Mouse (Mus musculus): Measurements from ENCODE around the gene Wfikkn2. TPM values are rescaled to one million over a fixed set of nuclear protein-coding genes. Genes with fewer than 3 reads are reported as not detected.

Wfikkn2 gene
- polyA plus RNA-seq, 1 experiment from 2014 or later = 0.45 TPM

DNA sequence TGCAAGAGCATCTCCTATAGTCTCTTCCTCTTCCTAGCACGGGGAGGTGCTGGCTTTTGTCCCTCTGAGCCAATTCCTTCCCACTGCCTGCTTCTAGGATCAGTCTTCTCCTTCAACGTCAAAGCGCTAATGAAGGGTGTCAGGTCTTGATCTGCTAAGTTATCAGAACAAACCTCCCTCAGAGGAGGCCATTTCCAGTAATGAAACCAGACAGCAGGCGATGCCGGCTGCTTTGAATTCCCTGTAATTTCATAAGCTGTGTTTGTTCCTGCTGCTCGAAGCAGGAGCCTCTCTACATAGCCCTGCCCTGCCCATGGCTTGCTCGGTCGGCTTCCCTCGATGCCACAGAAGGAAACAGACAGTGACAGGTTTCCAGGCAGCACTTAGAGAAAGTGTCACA is 1.4 kb downstream of the Wfikkn2 start:
- Histone ChIP-seq H3K27me3 (ENCODE audit: insufficient read depth, low read length) (peaks cover 6% of the 10 kb centered on the region; the same call in 1 of the 2 replicates), H3K9me3 (ENCODE audit: low read depth, low read length) (no peaks in the 10 kb centered on the region), H3K4me1 (ENCODE audit: insufficient read depth) (peaks cover 19% of the 10 kb centered on the region), H3K9ac (no peak overlapping the region), H3K4me2 (no peak overlapping the region), H3K4me3 (ENCODE audit: low read depth, low read length) (no peak overlapping the region), H3K36me3 (ENCODE audit: insufficient read depth) (no peaks in the 10 kb centered on the region), H3K27ac (ENCODE audit: low read depth) (no peak overlapping the region)
- no peak for ATAC-seq (ENCODE audit: insufficient read depth)
- no peak for DNase-seq
- WGBS = 60% methylated on average over 9 of the region's 9 CpGs
- TF ChIP-seq CTCF (IDR thresholded peaks at IDR 0.05; ENCODE audit: low read depth) = no peak

DNA sequence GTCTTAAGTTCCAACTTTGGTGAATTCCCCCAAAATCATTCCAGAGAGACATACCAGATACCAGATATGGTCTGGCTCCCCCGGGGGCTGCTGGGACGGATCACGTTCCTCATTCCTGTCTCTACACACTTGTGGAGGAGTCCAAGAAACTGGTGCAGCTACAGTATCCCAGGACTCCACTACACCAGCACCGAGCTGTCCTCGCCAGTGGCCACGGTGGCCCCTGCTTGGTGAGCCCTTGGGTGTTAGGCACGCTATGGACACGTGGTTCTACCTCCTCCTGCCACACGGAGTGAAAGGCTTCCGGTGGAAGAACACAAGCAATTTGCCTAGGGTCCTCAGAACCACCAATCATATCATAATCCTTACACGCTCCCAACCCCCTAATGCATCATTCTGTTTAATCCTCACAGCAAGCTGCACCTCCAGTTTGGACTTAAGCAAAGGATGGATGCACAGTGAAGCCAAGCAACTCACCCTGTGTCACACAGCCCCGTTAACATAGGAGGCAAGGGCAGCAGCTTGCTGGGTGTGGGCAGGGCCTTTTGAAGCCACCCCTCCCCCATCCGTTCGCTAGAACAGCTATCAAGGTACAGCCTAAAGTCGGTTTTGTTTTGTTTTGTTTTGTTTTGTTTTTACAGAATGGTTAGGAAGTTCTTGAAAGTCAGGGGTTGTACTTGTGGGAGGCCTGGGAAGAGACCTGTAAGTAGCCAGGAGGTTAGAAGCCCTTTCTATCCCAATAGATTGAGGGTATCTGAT is 2.2 kb downstream of the Wfikkn2 start:
- H3K4me3 ChIP-seq (ENCODE audit: low read depth, low read length) = peak overlapping the region; percentile 31
- WGBS = 20% methylated on average over 15 of the region's 15 CpGs
- H3K4me1 ChIP-seq (ENCODE audit: insufficient read depth) = peaks cover 19% of the 10 kb centered on the region
- no peak overlapping the region for H3K27ac ChIP-seq (ENCODE audit: low read depth)
- H3K9me3 ChIP-seq (ENCODE audit: low read depth, low read length) = no peaks in the 10 kb centered on the region
- peak; percentile 32; the same call in 1 of the 2 replicates for ATAC-seq (ENCODE audit: insufficient read depth)
- peak overlapping the region; percentile 70 for H3K4me2 ChIP-seq
- H3K9ac ChIP-seq = peak overlapping the region; percentile 44
- no peaks in the 10 kb centered on the region for H3K36me3 ChIP-seq (ENCODE audit: insufficient read depth)
- no peak for TF ChIP-seq CTCF (IDR thresholded peaks at IDR 0.05; ENCODE audit: low read depth)
- H3K27me3 ChIP-seq (ENCODE audit: insufficient read depth, low read length) = peaks cover 6% of the 10 kb centered on the region; the same call in 1 of the 2 replicates
- DNase-seq = no peak

GRCm38 (mm10) chr11:94242760-94243421 is 2.9 kb downstream of the Wfikkn2 start:
- Histone ChIP-seq H3K4me3 (ENCODE audit: low read depth, low read length) (peak overlapping the region; percentile 31), H3K9me3 (ENCODE audit: low read depth, low read length) (no peaks in the 10 kb centered on the region), H3K9ac (peak overlapping the region; percentile 44), H3K4me2 (peak overlapping the region; percentile 70), H3K4me1 (ENCODE audit: insufficient read depth) (peaks cover 19% of the 10 kb centered on the region), H3K27me3 (ENCODE audit: insufficient read depth, low read length) (peaks cover 6% of the 10 kb centered on the region; the same call in 1 of the 2 replicates), H3K36me3 (ENCODE audit: insufficient read depth) (no peaks in the 10 kb centered on the region), H3K27ac (ENCODE audit: low read depth) (peak overlapping the region; percentile 67; the same call in 1 of the 2 replicates)
- ATAC-seq (ENCODE audit: insufficient read depth) (peak; percentile 41), DNase-seq (peak; percentile 62)
- WGBS = 4% methylated on average over 29 of the region's 29 CpGs
- TF ChIP-seq CTCF (IDR thresholded peaks at IDR 0.05; ENCODE audit: low read depth) = peak; percentile 21; the same call in 1 of the 2 replicates

DNA sequence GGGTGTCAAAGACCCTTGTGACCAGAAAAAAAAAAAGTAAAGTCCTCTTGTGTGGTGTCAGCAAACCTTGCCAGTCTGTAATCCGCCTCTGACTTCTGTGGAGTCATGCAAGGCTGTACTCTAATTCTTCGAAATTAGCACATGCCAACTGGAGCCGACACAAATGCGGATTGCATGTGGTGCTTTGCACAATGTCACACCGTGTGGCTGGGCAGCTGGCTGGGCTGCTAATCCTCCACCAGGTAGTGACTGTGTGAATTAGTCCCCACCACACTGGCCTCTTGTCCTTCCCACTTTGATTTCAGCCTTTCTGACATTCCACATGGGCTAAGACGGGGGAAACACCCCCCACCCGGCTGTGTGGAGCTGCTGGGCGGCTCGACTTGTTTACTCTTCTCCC is 6.1 kb downstream of the Wfikkn2 start:
- ATAC-seq (ENCODE audit: insufficient read depth) (no peak), DNase-seq (no peak)
- Histone ChIP-seq H3K27ac (ENCODE audit: low read depth) (no peak overlapping the region), H3K4me1 (ENCODE audit: insufficient read depth) (peaks cover 8% of the 10 kb centered on the region), H3K4me2 (no peak overlapping the region), H3K9me3 (ENCODE audit: low read depth, low read length) (no peaks in the 10 kb centered on the region), H3K4me3 (ENCODE audit: low read depth, low read length) (no peak overlapping the region), H3K27me3 (ENCODE audit: insufficient read depth, low read length) (peaks cover 6% of the 10 kb centered on the region; the same call in 1 of the 2 replicates), H3K9ac (no peak overlapping the region), H3K36me3 (ENCODE audit: insufficient read depth) (no peaks in the 10 kb centered on the region)
- TF ChIP-seq CTCF (IDR thresholded peaks at IDR 0.05; ENCODE audit: low read depth) = no peak
- 27% methylated on average over 9 of the region's 9 CpGs for WGBS

GRCm38 (mm10) chr11:94238786-94239185 is 7.0 kb downstream of the Wfikkn2 start:
- H3K4me1 ChIP-seq (ENCODE audit: insufficient read depth) = peaks cover 8% of the 10 kb centered on the region
- no peak overlapping the region for H3K27ac ChIP-seq (ENCODE audit: low read depth)
- no peaks in the 10 kb centered on the region for H3K36me3 ChIP-seq (ENCODE audit: insufficient read depth)
- peaks cover 6% of the 10 kb centered on the region; the same call in 1 of the 2 replicates for H3K27me3 ChIP-seq (ENCODE audit: insufficient read depth, low read length)
- no peak overlapping the region for H3K4me2 ChIP-seq
- ATAC-seq (ENCODE audit: insufficient read depth) (no peak), DNase-seq (no peak)
- no peaks in the 10 kb centered on the region for H3K9me3 ChIP-seq (ENCODE audit: low read depth, low read length)
- H3K9ac ChIP-seq = no peak overlapping the region
- no peak for TF ChIP-seq CTCF (IDR thresholded peaks at IDR 0.05; ENCODE audit: low read depth)
- WGBS = 90% methylated on average over 8 of the region's 8 CpGs
- no peak overlapping the region for H3K4me3 ChIP-seq (ENCODE audit: low read depth, low read length)

- Histone ChIP-seq H3K27me3 (ENCODE audit: insufficient read depth, low read length) (no peaks in the 10 kb centered on the region), H3K9me3 (ENCODE audit: low read depth, low read length) (no peaks in the 10 kb centered on the region), H3K4me3 (ENCODE audit: low read depth, low read length) (no peak overlapping the region), H3K4me1 (ENCODE audit: insufficient read depth) (no peaks in the 10 kb centered on the region), H3K36me3 (ENCODE audit: insufficient read depth) (no peaks in the 10 kb centered on the region), H3K4me2 (0 out of 2 replicates have a peak overlapping the region, but pooled peaks have one; percentile 2), H3K27ac (ENCODE audit: low read depth) (no peak overlapping the region), H3K9ac (no peak overlapping the region)
- peak; percentile 93 for TF ChIP-seq CTCF (IDR thresholded peaks at IDR 0.05; ENCODE audit: low read depth)
- ATAC-seq (ENCODE audit: insufficient read depth) (peak; percentile 89), DNase-seq (peak; percentile 91)
- WGBS = 20% methylated on average over 3 of the region's 3 CpGs
Measured at GRCm38 (mm10) chr11:94236074-94236473, 9.7 kb downstream of the Wfikkn2 start.

DNA sequence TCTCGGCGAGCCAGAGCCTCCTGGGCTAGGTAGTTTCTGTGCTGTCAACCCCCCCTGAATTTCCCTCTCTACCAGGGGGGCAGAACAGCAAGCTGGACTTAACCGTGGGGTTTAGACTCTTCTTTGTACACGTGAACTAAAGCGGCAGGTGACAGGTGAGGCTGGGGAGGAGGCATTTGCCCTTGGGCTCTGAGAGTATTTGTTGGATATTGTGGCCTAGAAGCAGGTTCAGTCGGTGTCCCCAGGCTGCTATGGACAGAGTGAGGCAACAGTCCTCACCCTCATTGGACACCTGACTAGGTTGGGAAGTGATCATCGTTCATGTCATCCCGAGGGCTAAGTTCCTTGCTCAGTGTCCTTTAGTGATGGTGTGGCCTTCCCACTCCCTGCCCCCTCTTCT is 10.9 kb downstream of the Wfikkn2 start:
- TF ChIP-seq CTCF (IDR thresholded peaks at IDR 0.05; ENCODE audit: low read depth) = no peak
- Histone ChIP-seq H3K4me2 (no peak overlapping the region), H3K27ac (ENCODE audit: low read depth) (no peak overlapping the region), H3K9ac (no peak overlapping the region), H3K4me3 (ENCODE audit: low read depth, low read length) (no peak overlapping the region), H3K36me3 (ENCODE audit: insufficient read depth) (no peaks in the 10 kb centered on the region), H3K4me1 (ENCODE audit: insufficient read depth) (no peaks in the 10 kb centered on the region), H3K27me3 (ENCODE audit: insufficient read depth, low read length) (no peaks in the 10 kb centered on the region), H3K9me3 (ENCODE audit: low read depth, low read length) (no peaks in the 10 kb centered on the region)
- ATAC-seq (ENCODE audit: insufficient read depth) = no peak
- DNase-seq = no peak
- WGBS = 85% methylated on average over 8 of the region's 8 CpGs
